Mouse (Mus musculus) intestine, embryonic 14.5 days (tissue): Measurements from ENCODE around the gene Ube2e3. TPM values are rescaled to one million over a fixed set of nuclear protein-coding genes. Genes with fewer than 3 reads are reported as not detected.

Experiments used
- ATAC-seq: fragments of 200-750 bp; cut with Nextera tagmentation; replicated peaks from 2 replicates; pipeline ENCODE4 v1.8.0; 2017; ENCODE audit warnings: low read depth, moderate number of reproducible peaks, moderate TSS enrichment, moderate library complexity; ENCODE audit not compliant: low FRiP score, low TSS enrichment
- DNase-seq: peaks from one replicate; pipeline ENCODE4 v3.0.0-alpha.2; 2018; ENCODE audit warnings: low spot score
- H3K27ac ChIP-seq: fragments of 300-500 bp; sonication (generic); 2 replicates; pipeline ENCODE4 v1.5.1; 2014; ENCODE audit warnings: low read depth, mild to moderate bottlenecking, control low read depth
- H3K27me3 ChIP-seq: fragments of 300-500 bp; sonication (generic); replicated peaks from 2 replicates; pipeline ENCODE4 v1.6.1; 2014; ENCODE audit warnings: low read length, control low read depth; ENCODE audit not compliant: control insufficient read depth, insufficient read depth
- H3K36me3 ChIP-seq: fragments of 300-500 bp; sonication (generic); 2 replicates; pipeline ENCODE4 v1.6.1; 2014; ENCODE audit warnings: low read length, control low read depth; ENCODE audit not compliant: control insufficient read depth, insufficient read depth
- H3K4me1 ChIP-seq: fragments of 300-500 bp; sonication (generic); replicated peaks from 2 replicates; pipeline ENCODE4 v1.6.1; 2014; ENCODE audit warnings: low read length, control low read depth, mixed read lengths; ENCODE audit not compliant: control insufficient read depth, insufficient read depth
- H3K4me2 ChIP-seq: fragments of 300-500 bp; sonication (generic); 2 replicates; pipeline ENCODE4 v1.6.1; 2014; ENCODE audit warnings: low read length
- H3K4me3 ChIP-seq: fragments of 300-500 bp; sonication (generic); 2 replicates; pipeline ENCODE4 v1.5.1; 2014; ENCODE audit warnings: low read depth, low read length, control low read depth, mixed read lengths
- H3K9ac ChIP-seq: fragments of 300-500 bp; sonication (generic); 2 replicates; pipeline ENCODE4 v1.6.1; 2014; ENCODE audit warnings: mild to moderate bottlenecking, low read length
- H3K9me3 ChIP-seq: fragments of 300-500 bp; sonication (generic); 2 replicates; pipeline ENCODE4 v1.6.1; 2016; ENCODE audit warnings: low read length, control low read depth; ENCODE audit not compliant: control insufficient read depth
- WGBS: fragments of 180-500 bp; shearing (Covaris S2); extraction: QIAGEN DNeasy Blood & Tissue Kit; methylation state at CpG from one replicate; pipeline ENCODE4 v1.1.7; 2014; 5-methylcytosine and 5-hydroxymethylcytosine counted together
- polyA plus RNA-seq: library from polyadenylated mRNA; unstranded; fragments of >200 nt; fragmentation: Nextera tagmentation; extraction: Ambion mirVana; gene quantifications from 2 replicates; pipeline ENCODE4 v1.2.1, GENCODE M21; 2014

The Ube2e3 gene
- polyA plus RNA-seq, 1 experiment from 2014 or later: 126 TPM

- Histone ChIP-seq H3K27ac (peak overlapping the region; percentile 66), H3K36me3 (peaks cover 9% of the 10 kb centered on the region; the same call in 1 of the 2 replicates), H3K9me3 (no peaks in the 10 kb centered on the region), H3K4me1 (peaks cover 25% of the 10 kb centered on the region), H3K4me3 (peak overlapping the region; percentile 78), H3K4me2 (peak overlapping the region; percentile 84), H3K9ac (peak overlapping the region; percentile 47), H3K27me3 (no peaks in the 10 kb centered on the region)
- no peak for DNase-seq
- WGBS: 17% methylated on average over 8 of the region's 8 CpGs
- no peak for ATAC-seq
These were observed 4.3 kb downstream of the Ube2e3 start for GRCm38 (mm10) chr2:78871971-78872860.

GRCm38 (mm10) chr2:78873946-78874345 lies 6.0 kb downstream of the Ube2e3 start:
- Histone ChIP-seq H3K27ac (no peak overlapping the region), H3K9ac (no peak overlapping the region), H3K9me3 (no peaks in the 10 kb centered on the region), H3K4me2 (peak overlapping the region; percentile 30), H3K36me3 (peaks cover 9% of the 10 kb centered on the region; the same call in 1 of the 2 replicates), H3K27me3 (no peaks in the 10 kb centered on the region), H3K4me3 (no peak overlapping the region), H3K4me1 (peaks cover 30% of the 10 kb centered on the region)
- no peak for DNase-seq
- WGBS: 31% methylated on average over 2 of the region's 2 CpGs
- ATAC-seq: no peak

GRCm38 (mm10) chr2:78876002-78876401 lies 8.1 kb downstream of the Ube2e3 start:
- ATAC-seq (no peak), DNase-seq (no peak)
- Histone ChIP-seq H3K4me3 (no peak overlapping the region), H3K4me2 (no peak overlapping the region), H3K4me1 (peaks cover 24% of the 10 kb centered on the region), H3K27me3 (no peaks in the 10 kb centered on the region), H3K27ac (no peak overlapping the region), H3K36me3 (peaks cover 4% of the 10 kb centered on the region; the same call in 1 of the 2 replicates), H3K9me3 (no peaks in the 10 kb centered on the region), H3K9ac (no peak overlapping the region)

GRCm38 (mm10) chr2:78882068-78882467 lies 14.1 kb downstream of the Ube2e3 start:
- no peak overlapping the region for H3K27ac ChIP-seq
- H3K4me3 ChIP-seq: no peak overlapping the region
- 81% methylated on average over 1 of the region's 1 CpGs for whole genome bisulfite sequencing
- H3K27me3 ChIP-seq: no peaks in the 10 kb centered on the region
- ATAC-seq (no peak), DNase-seq (no peak)
- no peaks in the 10 kb centered on the region for H3K9me3 ChIP-seq
- peaks cover 11% of the 10 kb centered on the region for H3K4me1 ChIP-seq
- no peak overlapping the region for H3K9ac ChIP-seq
- no peak overlapping the region for H3K4me2 ChIP-seq
- no peaks in the 10 kb centered on the region for H3K36me3 ChIP-seq

- no peaks in the 10 kb centered on the region for H3K27me3 ChIP-seq
- no peaks in the 10 kb centered on the region for H3K9me3 ChIP-seq
- no peak overlapping the region for H3K4me2 ChIP-seq
- DNase-seq (no peak), ATAC-seq (no peak)
- no peak overlapping the region for H3K9ac ChIP-seq
- no peak overlapping the region for H3K27ac ChIP-seq
- no peak overlapping the region for H3K4me3 ChIP-seq
- no peaks in the 10 kb centered on the region for H3K36me3 ChIP-seq
- peaks cover 12% of the 10 kb centered on the region for H3K4me1 ChIP-seq
- WGBS: 89% methylated on average over 3 of the region's 3 CpGs
These were observed 15.0 kb downstream of the Ube2e3 start for GRCm38 (mm10) chr2:78882743-78883433.

GRCm38 (mm10) chr2:78886446-78886845 lies 18.5 kb downstream of the Ube2e3 start:
- no peak for ATAC-seq
- WGBS: 76% methylated on average over 2 of the region's 2 CpGs
- H3K4me1 ChIP-seq: peaks cover 8% of the 10 kb centered on the region
- no peaks in the 10 kb centered on the region for H3K27me3 ChIP-seq
- H3K9ac ChIP-seq: no peak overlapping the region
- no peak overlapping the region for H3K27ac ChIP-seq
- no peaks in the 10 kb centered on the region for H3K9me3 ChIP-seq
- no peaks in the 10 kb centered on the region for H3K36me3 ChIP-seq
- H3K4me2 ChIP-seq: no peak overlapping the region
- no peak overlapping the region for H3K4me3 ChIP-seq
- DNase-seq: no peak

GRCm38 (mm10) chr2:78888190-78888589 lies 20.3 kb downstream of the Ube2e3 start:
- H3K4me1 ChIP-seq: peaks cover 6% of the 10 kb centered on the region
- DNase-seq: no peak

GRCm38 (mm10) chr2:78895216-78895615 lies 27.3 kb downstream of the Ube2e3 start:
- peaks cover 6% of the 10 kb centered on the region; the same call in 1 of the 2 replicates for H3K4me1 ChIP-seq
- no peaks in the 10 kb centered on the region for H3K27me3 ChIP-seq
- H3K36me3 ChIP-seq: no peaks in the 10 kb centered on the region
- H3K4me2 ChIP-seq: no peak overlapping the region
- no peak overlapping the region for H3K9ac ChIP-seq
- H3K4me3 ChIP-seq: no peak overlapping the region
- DNase-seq: no peak
- WGBS: 85% methylated on average over 2 of the region's 2 CpGs
- no peaks in the 10 kb centered on the region for H3K9me3 ChIP-seq
- ATAC-seq: no peak
- H3K27ac ChIP-seq: no peak overlapping the region

More at GRCm38 (mm10) chr2:78888190-78888589, 20.3 kb downstream of the Ube2e3 start:
- ATAC-seq: no peak
- Histone ChIP-seq H3K4me3 (no peak overlapping the region), H3K27ac (no peak overlapping the region), H3K4me2 (no peak overlapping the region), H3K9me3 (no peaks in the 10 kb centered on the region), H3K27me3 (no peaks in the 10 kb centered on the region), H3K36me3 (no peaks in the 10 kb centered on the region), H3K9ac (no peak overlapping the region)
- 30% methylated on average over 3 of the region's 3 CpGs for whole genome bisulfite sequencing
